Mouse (Mus musculus) forebrain, embryonic 16.5 days (tissue): ENCODE data around the gene Gpx4. TPM values are rescaled to one million over a fixed set of nuclear protein-coding genes. Genes with fewer than 3 reads are reported as not detected.
"Not testable (repeated sequence)": the region's sequence is repeated elsewhere in the genome, so short reads cannot be mapped to it uniquely, and the experiment has no call there.

Source experiments
- ATAC-seq: fragments of 200-750 bp; cut with Nextera tagmentation; 2 replicates; pipeline ENCODE4 v1.8.0; 2017; ENCODE audit warnings: mild to moderate bottlenecking, moderate library complexity
- H3K27ac ChIP-seq: fragments of 300-500 bp; sonication (generic); 2 replicates; pipeline ENCODE4 v1.5.1; 2014; ENCODE audit warnings: low read length, control low read depth
- H3K27me3 ChIP-seq: fragments of 300-500 bp; sonication (generic); replicated peaks from 2 replicates; pipeline ENCODE4 v1.6.1; 2014; ENCODE audit warnings: low read length; ENCODE audit not compliant: control insufficient read depth, insufficient read depth
- H3K36me3 ChIP-seq: fragments of 300-500 bp; sonication (generic); 2 replicates; pipeline ENCODE4 v1.6.1; 2014; ENCODE audit not compliant: control insufficient read depth, insufficient read depth
- H3K4me1 ChIP-seq: fragments of 300-500 bp; sonication (generic); replicated peaks from 2 replicates; pipeline ENCODE4 v1.6.1; 2014; ENCODE audit warnings: low read length; ENCODE audit not compliant: control insufficient read depth, insufficient read depth
- H3K4me2 ChIP-seq: fragments of 300-500 bp; sonication (generic); 2 replicates; pipeline ENCODE4 v1.6.1; 2014; ENCODE audit warnings: mild to moderate bottlenecking, low read length, control low read depth
- H3K4me3 ChIP-seq: fragments of 300-500 bp; sonication (generic); replicated peaks from 2 replicates; pipeline ENCODE4 v1.5.1; 2014; ENCODE audit warnings: mild to moderate bottlenecking, low read length, control low read depth
- H3K9ac ChIP-seq: fragments of 300-500 bp; sonication (generic); replicated peaks from 2 replicates; pipeline ENCODE4 v1.6.1; 2014; ENCODE audit warnings: low read depth, low read length, control low read depth
- H3K9me3 ChIP-seq: fragments of 300-500 bp; sonication (generic); 2 replicates; pipeline ENCODE4 v1.6.1; 2016; ENCODE audit warnings: low read length; ENCODE audit not compliant: control insufficient read depth
- WGBS: fragments of 180-500 bp; shearing (Covaris S2); extraction: QIAGEN DNeasy Blood & Tissue Kit; methylation state at CpG from one replicate; pipeline ENCODE4 v1.1.7; 2014; 5-methylcytosine and 5-hydroxymethylcytosine counted together
- polyA plus RNA-seq: library from polyadenylated mRNA; unstranded; fragments of >200 nt; fragmentation: Nextera tagmentation; extraction: Ambion mirVana; gene quantifications from 2 replicates; pipeline ENCODE4 v1.2.1, GENCODE M21; 2015

Gene Gpx4
- polyA plus RNA-seq, 1 experiment from 2014 or later: 475 TPM

- no peaks in the 10 kb centered on the region for H3K9me3 ChIP-seq
- no peak overlapping the region for H3K9ac ChIP-seq
- H3K27me3 ChIP-seq: no peaks in the 10 kb centered on the region
- H3K36me3 ChIP-seq: peaks cover 2% of the 10 kb centered on the region; the same call in 1 of the 2 replicates
- no peak overlapping the region for H3K4me2 ChIP-seq
- WGBS: 78% methylated on average over 5 of the region's 5 CpGs
- H3K4me3 ChIP-seq: no peak overlapping the region
- H3K4me1 ChIP-seq: peaks cover 25% of the 10 kb centered on the region
- H3K27ac ChIP-seq: no peak overlapping the region
- no peak for ATAC-seq
Measured at GRCm38 (mm10) chr10:80052374-80052764, 5.4 kb downstream of the Gpx4 start.

GRCm38 (mm10) chr10:80053259-80053780, 6.4 kb downstream of the Gpx4 start:
- Histone ChIP-seq H3K9ac (peak overlapping the region; percentile 91), H3K4me1 (peaks cover 21% of the 10 kb centered on the region), H3K27me3 (no peaks in the 10 kb centered on the region), H3K36me3 (peaks cover 2% of the 10 kb centered on the region), H3K4me2 (peak overlapping the region; percentile 84), H3K4me3 (peak overlapping the region; percentile 80), H3K27ac (peak overlapping the region; percentile 92), H3K9me3 (no peaks in the 10 kb centered on the region)
- WGBS: under 1% methylated on average over 43 of the region's 47 CpGs
- ATAC-seq: peak; percentile 96

GRCm38 (mm10) chr10:80053831-80054815, 7.2 kb downstream of the Gpx4 start:
- peak; percentile 32 for ATAC-seq
- no peaks in the 10 kb centered on the region for H3K27me3 ChIP-seq
- H3K9ac ChIP-seq: peak overlapping the region; percentile 91
- H3K36me3 ChIP-seq: peaks cover 2% of the 10 kb centered on the region
- H3K27ac ChIP-seq: peak overlapping the region; percentile 92
- no peaks in the 10 kb centered on the region for H3K9me3 ChIP-seq
- peak overlapping the region; percentile 84 for H3K4me2 ChIP-seq
- H3K4me1 ChIP-seq: peaks cover 18% of the 10 kb centered on the region
- peak overlapping the region; percentile 80 for H3K4me3 ChIP-seq
- WGBS: 1% methylated on average over 72 of the region's 77 CpGs

- not testable (repeated sequence) for ATAC-seq, H3K27ac ChIP-seq, H3K27me3 ChIP-seq, H3K9me3 ChIP-seq, H3K36me3 ChIP-seq
- 17% methylated on average over 3 of the region's 3 CpGs for WGBS
- H3K4me1 ChIP-seq: peaks cover 18% of the 10 kb centered on the region
- H3K9ac ChIP-seq: peak overlapping the region; percentile 91; the same call in 1 of the 2 replicates
- H3K4me3 ChIP-seq: peak overlapping the region; percentile 80
- peak overlapping the region; percentile 84 for H3K4me2 ChIP-seq
Measured at GRCm38 (mm10) chr10:80054911-80055310, 7.9 kb downstream of the Gpx4 start.

- no peaks in the 10 kb centered on the region for H3K27me3 ChIP-seq
- no peak overlapping the region; the same call in 1 of the 2 replicates for H3K9ac ChIP-seq
- peaks cover 18% of the 10 kb centered on the region for H3K4me1 ChIP-seq
- ATAC-seq: no peak
- peaks cover 4% of the 10 kb centered on the region for H3K36me3 ChIP-seq
- 82% methylated on average over 5 of the region's 5 CpGs for WGBS
- no peak overlapping the region for H3K27ac ChIP-seq
- H3K4me2 ChIP-seq: peak overlapping the region; percentile 84
- H3K9me3 ChIP-seq: no peaks in the 10 kb centered on the region
- no peak overlapping the region for H3K4me3 ChIP-seq
Measured at GRCm38 (mm10) chr10:80055364-80055763, 8.4 kb downstream of the Gpx4 start.

- no peaks in the 10 kb centered on the region for H3K9me3 ChIP-seq
- H3K4me1 ChIP-seq: peaks cover 18% of the 10 kb centered on the region
- WGBS: 91% methylated on average over 9 of the region's 10 CpGs
- ATAC-seq: no peak
- peaks cover 6% of the 10 kb centered on the region for H3K36me3 ChIP-seq
- no peak overlapping the region for H3K9ac ChIP-seq
- H3K27ac ChIP-seq: no peak overlapping the region
- no peaks in the 10 kb centered on the region for H3K27me3 ChIP-seq
- H3K4me3 ChIP-seq: no peak overlapping the region
- no peak overlapping the region for H3K4me2 ChIP-seq
Measured at GRCm38 (mm10) chr10:80055891-80056290, 8.9 kb downstream of the Gpx4 start.

GRCm38 (mm10) chr10:80056506-80056905, 9.5 kb downstream of the Gpx4 start:
- WGBS: 92% methylated on average over 4 of the region's 4 CpGs
- ATAC-seq: no peak
- H3K4me1 ChIP-seq: peaks cover 18% of the 10 kb centered on the region
- no peaks in the 10 kb centered on the region for H3K9me3 ChIP-seq
- no peaks in the 10 kb centered on the region for H3K27me3 ChIP-seq
- no peak overlapping the region for H3K4me3 ChIP-seq
- H3K4me2 ChIP-seq: no peak overlapping the region
- H3K27ac ChIP-seq: no peak overlapping the region
- H3K9ac ChIP-seq: no peak overlapping the region
- H3K36me3 ChIP-seq: peaks cover 6% of the 10 kb centered on the region

GRCm38 (mm10) chr10:80056976-80057682, 10.2 kb downstream of the Gpx4 start:
- H3K36me3 ChIP-seq: peaks cover 8% of the 10 kb centered on the region
- H3K27me3 ChIP-seq: no peaks in the 10 kb centered on the region
- H3K9me3 ChIP-seq: no peaks in the 10 kb centered on the region
- H3K4me3 ChIP-seq: no peak overlapping the region
- WGBS: 92% methylated on average over 27 of the region's 27 CpGs
- H3K4me2 ChIP-seq: no peak overlapping the region
- H3K9ac ChIP-seq: no peak overlapping the region
- peaks cover 18% of the 10 kb centered on the region for H3K4me1 ChIP-seq
- H3K27ac ChIP-seq: no peak overlapping the region
- ATAC-seq: no peak
